Mouse (Mus musculus) embryonic facial prominence, embryonic 11.5 days (tissue): ENCODE data around the gene Tmem101. TPM values are rescaled to one million over a fixed set of nuclear protein-coding genes. Genes with fewer than 3 reads are reported as not detected.

ENCODE experiments used
- ATAC-seq: fragments of 200-750 bp; cut with Nextera tagmentation; replicated peaks from 2 replicates; pipeline ENCODE4 v1.8.0; 2017; ENCODE audit warnings: low read depth; ENCODE audit not compliant: insufficient number of reproducible peaks, low FRiP score, low TSS enrichment
- DNase-seq: peaks from one replicate; pipeline ENCODE4 v3.0.0-alpha.2; 2015; ENCODE audit warnings: low spot score
- H3K27ac ChIP-seq: fragments of 300-500 bp; sonication (generic); replicated peaks from 2 replicates; pipeline ENCODE4 v1.5.1; 2014; ENCODE audit warnings: mild to moderate bottlenecking, low read depth, low read length, control low read depth
- H3K27me3 ChIP-seq: fragments of 300-500 bp; sonication (generic); 2 replicates; pipeline ENCODE4 v1.6.1; 2014; ENCODE audit warnings: mild to moderate bottlenecking, low read length, moderate library complexity, mixed read lengths; ENCODE audit not compliant: control insufficient read depth, insufficient read depth
- H3K36me3 ChIP-seq: fragments of 300-500 bp; sonication (generic); replicated peaks from 2 replicates; pipeline ENCODE4 v1.6.1; 2014; ENCODE audit warnings: low read depth, mild to moderate bottlenecking, low read length, moderate library complexity, mixed read lengths; ENCODE audit not compliant: control insufficient read depth, insufficient read depth
- H3K4me1 ChIP-seq: fragments of 300-500 bp; sonication (generic); 2 replicates; pipeline ENCODE4 v1.6.1; 2014; ENCODE audit warnings: low read length, mixed read lengths; ENCODE audit not compliant: control insufficient read depth, insufficient read depth
- H3K4me2 ChIP-seq: fragments of 300-500 bp; sonication (generic); 2 replicates; pipeline ENCODE4 v1.6.1; 2014; ENCODE audit warnings: low read depth, mild to moderate bottlenecking, control low read depth, low read length, moderate library complexity
- H3K4me3 ChIP-seq: fragments of 300-500 bp; sonication (generic); 2 replicates; pipeline ENCODE4 v1.5.1; 2014; ENCODE audit warnings: low read depth, low read length, control low read depth
- H3K9ac ChIP-seq: fragments of 300-500 bp; sonication (generic); replicated peaks from 2 replicates; pipeline ENCODE4 v1.6.1; 2014; ENCODE audit warnings: mild to moderate bottlenecking, control low read depth, low read length
- H3K9me3 ChIP-seq: fragments of 300-500 bp; sonication (generic); replicated peaks from 2 replicates; pipeline ENCODE4 v1.6.1; 2016; ENCODE audit warnings: mild to moderate bottlenecking, low read length, inconsistent platforms, mixed read lengths; ENCODE audit not compliant: control insufficient read depth
- WGBS: fragments of 180-500 bp; shearing (Covaris S2); extraction: QIAGEN DNeasy Blood & Tissue Kit; methylation state at CpG from one replicate; pipeline ENCODE4 v1.1.7; 2014; 5-methylcytosine and 5-hydroxymethylcytosine counted together
- polyA plus RNA-seq: library from polyadenylated mRNA; unstranded; fragments of >200 nt; fragmentation: Nextera tagmentation; extraction: Ambion mirVana; gene quantifications from 2 replicates; pipeline ENCODE4 v1.2.1, GENCODE M21; 2014

The Tmem101 gene
- polyA plus RNA-seq, 1 experiment from 2014 or later = 37.0 TPM

DNA sequence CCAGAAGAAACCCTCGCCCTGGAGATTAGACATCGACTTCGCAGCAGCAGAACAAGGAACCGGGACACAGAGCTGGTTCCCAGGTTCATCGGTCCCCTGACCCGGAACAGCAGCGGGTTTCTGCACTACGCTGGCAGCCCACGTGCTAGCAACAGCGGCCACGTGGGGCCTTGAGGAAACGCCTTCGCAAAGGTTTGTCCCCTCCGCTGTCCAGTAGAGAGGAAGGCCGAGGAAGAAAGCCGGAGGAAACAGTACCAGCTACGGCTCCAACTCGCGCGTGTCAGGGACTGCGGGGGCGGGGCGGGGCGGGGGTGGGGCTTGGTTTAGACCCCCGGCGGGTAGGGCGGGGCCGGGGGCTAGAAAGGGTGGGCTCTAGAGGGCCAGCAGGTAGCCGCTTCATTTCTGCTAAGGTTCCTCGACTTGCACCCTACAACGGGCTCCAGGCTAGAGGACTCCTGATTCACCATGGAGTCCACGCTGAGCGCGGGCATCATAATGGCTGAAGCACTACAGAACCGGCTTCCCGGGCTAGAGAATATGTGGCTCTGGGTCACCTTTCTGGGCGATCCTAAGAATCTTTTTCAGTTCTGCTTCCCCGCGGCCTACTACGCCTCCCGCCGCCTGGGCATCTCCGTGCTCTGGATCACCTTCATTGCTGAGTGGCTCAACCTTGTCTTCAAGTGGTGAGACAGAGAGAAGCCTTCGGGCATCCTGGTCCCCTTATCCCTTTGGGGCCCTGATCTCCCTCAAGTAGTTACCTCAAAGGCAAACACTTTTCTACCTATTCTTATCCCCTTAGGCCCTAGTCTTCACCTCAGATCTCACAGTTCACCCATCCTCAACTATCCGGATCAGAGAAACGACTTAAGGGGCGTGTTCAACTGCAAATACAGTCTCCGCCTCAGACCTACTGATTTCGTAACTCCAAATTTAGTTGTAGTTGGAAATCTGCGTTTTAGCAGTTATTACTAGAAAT lies 33.5 kb upstream of the Tmem101 start, which contains the start of gene G6pc3:
G6pc3 (plus strand) TSS at position 160 of the 976 bp plus-strand sequence.
- Histone ChIP-seq H3K36me3 (no peaks in the 10 kb centered on the region; the same call in none of the 2 replicates), H3K27ac (no peak within 1 kb of the TSS), H3K9ac (peak within 1 kb of the TSS; percentile 71), H3K4me1 (no peaks in the 10 kb centered on the region), H3K4me2 (peak within 1 kb of the TSS; percentile 73), H3K4me3 (peak within 1 kb of the TSS; percentile 55), H3K9me3 (no peaks in the 10 kb centered on the region), H3K27me3 (no peaks in the 10 kb centered on the region)
- WGBS = 3% methylated on average over 50 of the region's 50 CpGs
- ATAC-seq = peak; percentile 90
- DNase-seq = peak; percentile 94

DNA sequence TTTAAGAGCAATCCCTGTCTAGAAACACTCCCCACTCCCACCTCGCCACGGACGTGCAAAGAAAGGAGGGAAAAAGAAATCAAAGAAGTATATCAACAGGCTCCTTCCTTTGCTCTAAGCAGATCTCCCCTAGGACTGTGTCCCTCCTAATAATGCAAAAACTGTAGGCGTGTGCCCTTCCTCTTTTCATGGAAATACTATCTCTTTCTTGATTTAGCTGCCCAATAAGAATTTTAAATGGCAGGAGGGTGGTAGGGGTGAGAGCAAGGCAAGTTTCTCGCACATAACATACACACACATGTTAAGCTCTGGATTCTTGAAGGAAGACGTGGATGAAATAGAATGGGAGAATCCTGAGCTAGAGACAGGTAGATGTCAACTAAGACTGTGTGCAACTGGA lies 32.8 kb upstream of the Tmem101 start:
- H3K36me3 ChIP-seq = no peaks in the 10 kb centered on the region; the same call in none of the 2 replicates
- H3K4me2 ChIP-seq = peak overlapping the region; percentile 73
- peak overlapping the region; percentile 55; the same call in 1 of the 2 replicates for H3K4me3 ChIP-seq
- H3K27ac ChIP-seq = no peak overlapping the region
- peak overlapping the region; percentile 71 for H3K9ac ChIP-seq
- WGBS = 68% methylated on average over 6 of the region's 6 CpGs
- H3K4me1 ChIP-seq = no peaks in the 10 kb centered on the region
- no peaks in the 10 kb centered on the region for H3K27me3 ChIP-seq
- DNase-seq = no peak
- H3K9me3 ChIP-seq = no peaks in the 10 kb centered on the region
- ATAC-seq = no peak

DNA sequence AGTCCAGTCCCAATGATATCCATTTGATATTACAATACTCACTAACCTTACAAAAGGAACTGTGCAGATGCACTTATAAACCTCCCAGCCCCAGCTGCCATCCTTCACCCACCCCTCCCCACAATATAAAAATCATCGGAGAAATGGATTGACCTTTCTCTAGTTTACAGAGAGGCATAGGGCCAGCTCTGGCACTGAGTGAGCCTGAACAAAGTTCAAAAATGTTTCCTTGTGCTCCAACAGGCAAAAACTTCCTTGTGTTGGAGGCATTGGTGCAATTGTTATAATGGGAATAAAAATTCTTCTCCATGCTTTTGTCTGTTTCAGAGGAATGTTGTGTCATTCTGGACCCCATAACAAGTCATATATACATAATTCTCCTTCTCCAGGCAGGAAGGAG lies 30.0 kb upstream of the Tmem101 start:
- WGBS = 95% methylated on average over 1 of the region's 1 CpGs
- H3K9ac ChIP-seq = no peak overlapping the region
- DNase-seq = no peak
- H3K36me3 ChIP-seq = no peaks in the 10 kb centered on the region; the same call in 1 of the 2 replicates
- H3K4me1 ChIP-seq = no peaks in the 10 kb centered on the region
- ATAC-seq = no peak
- no peak overlapping the region for H3K4me2 ChIP-seq
- no peak overlapping the region for H3K27ac ChIP-seq
- H3K9me3 ChIP-seq = no peaks in the 10 kb centered on the region
- no peaks in the 10 kb centered on the region for H3K27me3 ChIP-seq
- no peak overlapping the region for H3K4me3 ChIP-seq

DNA sequence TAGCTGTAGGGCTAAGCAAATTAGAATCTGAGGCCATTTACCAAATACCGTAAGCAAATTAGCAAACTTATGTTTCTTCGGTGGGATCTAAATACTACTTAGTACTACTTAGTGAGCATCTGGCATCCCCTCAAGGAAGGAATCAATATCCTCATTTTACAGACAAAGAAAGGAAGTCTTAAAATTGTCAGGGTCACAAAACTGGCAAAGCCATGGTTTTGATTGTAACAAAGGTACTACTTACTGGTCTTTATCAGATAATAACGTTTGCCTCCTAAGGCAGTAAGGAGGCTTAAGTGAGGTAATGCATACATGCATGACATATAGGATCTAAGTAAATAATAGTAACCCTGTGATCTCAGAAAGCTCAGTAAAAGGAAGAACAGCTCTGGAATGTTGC lies 29.5 kb upstream of the Tmem101 start:
- no peaks in the 10 kb centered on the region for H3K9me3 ChIP-seq
- H3K4me2 ChIP-seq = peak overlapping the region; percentile 71
- 64% methylated on average over 3 of the region's 3 CpGs for WGBS
- DNase-seq (no peak), ATAC-seq (no peak)
- H3K36me3 ChIP-seq = no peaks in the 10 kb centered on the region; the same call in 1 of the 2 replicates
- no peaks in the 10 kb centered on the region for H3K4me1 ChIP-seq
- no peak overlapping the region for H3K27ac ChIP-seq
- no peak overlapping the region for H3K9ac ChIP-seq
- peak overlapping the region; percentile 78 for H3K4me3 ChIP-seq
- H3K27me3 ChIP-seq = no peaks in the 10 kb centered on the region

DNA sequence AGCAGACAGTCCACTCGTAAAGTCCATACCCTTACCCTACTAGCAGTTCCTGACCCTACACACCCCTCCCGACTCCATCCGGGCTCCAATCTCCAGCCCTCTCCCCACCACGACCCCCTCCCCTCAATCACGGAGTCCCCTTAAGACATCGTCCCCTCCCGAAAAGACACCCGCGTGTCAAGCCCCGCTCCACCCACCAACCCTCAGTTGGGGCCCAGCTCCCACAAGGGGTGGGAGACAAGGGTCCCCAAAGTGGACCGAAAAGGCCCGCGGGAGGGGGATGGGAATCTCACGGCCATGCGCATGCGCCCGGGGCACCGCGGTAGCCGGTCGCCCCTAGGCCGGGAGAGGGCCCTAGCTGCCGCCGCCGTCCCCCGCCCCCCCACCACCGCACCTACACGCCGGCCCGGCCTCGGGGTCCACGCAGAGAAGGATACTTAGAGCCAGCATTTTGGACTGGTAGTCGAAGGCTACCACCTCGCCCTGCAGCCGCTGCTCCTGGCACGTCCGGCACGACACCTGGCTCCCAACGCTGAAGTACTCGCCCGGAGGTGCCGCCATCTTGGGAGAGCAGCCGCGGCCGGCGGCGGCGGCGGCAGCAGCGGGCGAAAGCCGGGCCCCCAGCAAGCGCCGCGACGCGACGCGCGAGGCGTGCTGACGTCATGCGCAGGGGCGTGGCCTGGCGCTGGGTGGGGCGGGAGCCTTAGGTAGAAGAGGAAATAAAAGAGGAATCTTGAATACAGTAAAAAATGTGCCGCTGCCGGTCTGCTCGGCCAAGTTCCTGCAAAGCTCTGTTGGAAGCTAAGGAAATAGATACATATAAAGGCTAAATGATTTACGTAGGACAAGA lies 28.7 kb upstream of the Tmem101 start, which contains the start of gene Lsm12:
Lsm12 (minus strand) TSS at position 651 of the 850 bp plus-strand sequence.
- peak within 1 kb of the TSS; percentile 79 for H3K27ac ChIP-seq

DNA sequence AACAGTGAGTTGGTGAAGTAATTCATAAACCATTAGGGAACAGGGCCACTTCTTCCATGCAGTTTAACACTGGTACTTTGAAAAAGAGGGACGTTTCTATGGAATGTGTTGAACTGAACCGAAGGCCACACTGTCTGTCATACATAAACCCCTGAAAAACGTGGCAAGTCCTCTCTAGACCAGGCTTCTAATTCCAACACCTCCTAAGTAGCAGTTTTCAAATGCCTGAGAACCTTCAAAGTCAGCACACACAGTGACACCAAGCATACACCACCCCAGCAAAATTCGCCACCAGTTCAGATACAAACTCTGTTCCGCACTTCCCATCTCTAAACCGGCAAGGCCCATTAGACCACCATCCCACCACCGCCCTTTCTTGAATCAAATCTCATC lies 28.0 kb upstream of the Tmem101 start:
- H3K4me3 ChIP-seq = peak overlapping the region; percentile 78
- peak overlapping the region; percentile 71 for H3K4me2 ChIP-seq
- peak overlapping the region; percentile 79 for H3K27ac ChIP-seq
- peak overlapping the region; percentile 85 for H3K9ac ChIP-seq
- H3K9me3 ChIP-seq = no peaks in the 10 kb centered on the region
- H3K36me3 ChIP-seq = no peaks in the 10 kb centered on the region; the same call in 1 of the 2 replicates
- ATAC-seq (peak; percentile 26; the same call in 1 of the 2 replicates), DNase-seq (no peak)
- 7% methylated on average over 7 of the region's 7 CpGs for WGBS
- H3K27me3 ChIP-seq = no peaks in the 10 kb centered on the region
- H3K4me1 ChIP-seq = no peaks in the 10 kb centered on the region

More for the DNA sequence above, 28.7 kb upstream of the Tmem101 start, which contains the start of gene Lsm12:
- peak; percentile 97 for DNase-seq
- no peaks in the 10 kb centered on the region; the same call in 1 of the 2 replicates for H3K36me3 ChIP-seq
- H3K4me3 ChIP-seq = peak within 1 kb of the TSS; percentile 78
- H3K4me2 ChIP-seq = peak within 1 kb of the TSS; percentile 71
- no peaks in the 10 kb centered on the region for H3K27me3 ChIP-seq
- WGBS = under 1% methylated on average over 64 of the region's 70 CpGs
- no peaks in the 10 kb centered on the region for H3K9me3 ChIP-seq
- peak within 1 kb of the TSS; percentile 85 for H3K9ac ChIP-seq
- peak; percentile 64 for ATAC-seq
- no peaks in the 10 kb centered on the region for H3K4me1 ChIP-seq

DNA sequence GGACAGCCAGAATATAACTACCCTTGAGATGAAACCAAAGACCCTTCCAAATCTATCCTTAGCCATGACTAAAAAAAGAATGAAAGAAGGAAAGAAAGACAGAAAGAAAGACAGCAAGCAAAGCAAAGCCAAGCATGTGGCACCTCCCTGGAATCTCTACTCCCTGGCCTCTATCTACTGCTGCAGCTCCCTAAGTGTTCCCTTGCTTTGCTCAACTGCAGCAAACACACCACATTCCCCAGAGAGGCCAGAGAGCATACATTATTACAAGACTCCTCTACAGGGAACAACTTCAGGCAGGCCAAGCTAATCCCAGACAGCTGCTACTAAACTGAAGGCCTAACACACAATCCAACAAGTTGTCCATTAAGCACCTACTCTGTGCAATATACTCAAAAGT lies 23.6 kb upstream of the Tmem101 start:
- no peak overlapping the region for H3K4me2 ChIP-seq
- H3K9me3 ChIP-seq = no peaks in the 10 kb centered on the region
- H3K9ac ChIP-seq = no peak overlapping the region
- H3K36me3 ChIP-seq = no peaks in the 10 kb centered on the region; the same call in 1 of the 2 replicates
- no peak for DNase-seq
- H3K27ac ChIP-seq = no peak overlapping the region
- H3K4me1 ChIP-seq = no peaks in the 10 kb centered on the region
- H3K4me3 ChIP-seq = no peak overlapping the region
- no peaks in the 10 kb centered on the region for H3K27me3 ChIP-seq
- ATAC-seq = no peak
